Mouse (Mus musculus) lung, postnatal 25 days (tissue): ENCODE results near the gene 2610042L04Rik.
"Not testable (repeated sequence)": the region's sequence is repeated elsewhere in the genome, so short reads cannot be mapped to it uniquely, and the experiment has no call there.

Experiments
- DNase-seq: peaks from one replicate; pipeline ENCODE4 v3.0.0; 2022; ENCODE audit warnings: low spot score

Gene 2610042L04Rik

GRCm38 (mm10) chr14:4334476-4335080, at the start of gene 2610042L04Rik:
TSS of gene 2610042L04Rik (plus strand) at chr14:4334763.
- not testable (repeated sequence) for DNase-seq

DNA sequence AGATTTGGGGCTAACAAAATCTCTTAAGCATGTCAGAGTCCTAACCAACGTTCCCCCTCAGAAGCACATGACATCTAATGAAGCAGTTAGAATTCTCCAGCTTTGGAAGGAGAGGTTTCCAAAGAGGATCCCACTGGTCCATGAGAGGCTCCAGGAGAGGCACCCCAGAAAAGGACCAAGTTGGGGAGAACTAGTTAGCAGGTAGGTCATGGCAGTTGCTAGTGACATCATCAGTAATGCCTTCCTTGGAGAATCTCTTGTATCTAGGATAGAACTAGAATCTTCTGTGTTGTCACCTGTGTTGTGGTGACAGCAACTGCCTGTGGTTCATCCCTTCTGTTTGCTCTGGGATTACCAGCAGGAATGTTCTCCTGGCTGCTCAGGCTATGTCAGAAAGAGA, 17.6 kb upstream of the 2610042L04Rik start, which contains the start of gene Gm3149:
Gene Gm3149 (plus strand): TSS at position 301 of the 400 bp plus-strand sequence.
- not testable (repeated sequence) for DNase-seq

- DNase-seq = not testable (repeated sequence)
Observed at GRCm38 (mm10) chr14:4335506-4335905, 943 bp downstream of the 2610042L04Rik start.

- not testable (repeated sequence) for DNase-seq
Observed at GRCm38 (mm10) chr14:4368991-4369390, 34.4 kb downstream of the 2610042L04Rik start.

- not testable (repeated sequence) for DNase-seq
Observed at GRCm38 (mm10) chr14:4369691-4370090, 35.1 kb downstream of the 2610042L04Rik start.

DNA sequence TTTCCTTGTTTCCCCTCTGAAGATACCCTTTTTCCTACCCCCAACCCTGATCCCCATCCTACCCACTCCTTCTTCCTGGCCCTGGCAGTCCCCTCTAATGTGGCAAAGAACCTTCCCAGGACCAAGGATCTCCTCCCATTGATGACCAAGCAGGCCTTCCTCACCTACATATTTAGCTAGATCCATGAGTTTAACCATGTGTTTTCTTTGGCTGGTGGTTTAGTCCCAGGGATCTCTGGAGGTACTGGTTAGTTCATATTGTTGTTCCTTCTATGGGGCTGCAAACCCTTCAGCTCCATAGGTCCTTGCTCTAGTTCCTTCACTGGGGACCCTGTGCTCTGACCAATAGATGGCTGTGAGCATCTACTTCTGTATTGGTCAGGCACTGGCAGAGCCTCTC, 43.3 kb downstream of the 2610042L04Rik start:
- DNase-seq = not testable (repeated sequence)

DNA sequence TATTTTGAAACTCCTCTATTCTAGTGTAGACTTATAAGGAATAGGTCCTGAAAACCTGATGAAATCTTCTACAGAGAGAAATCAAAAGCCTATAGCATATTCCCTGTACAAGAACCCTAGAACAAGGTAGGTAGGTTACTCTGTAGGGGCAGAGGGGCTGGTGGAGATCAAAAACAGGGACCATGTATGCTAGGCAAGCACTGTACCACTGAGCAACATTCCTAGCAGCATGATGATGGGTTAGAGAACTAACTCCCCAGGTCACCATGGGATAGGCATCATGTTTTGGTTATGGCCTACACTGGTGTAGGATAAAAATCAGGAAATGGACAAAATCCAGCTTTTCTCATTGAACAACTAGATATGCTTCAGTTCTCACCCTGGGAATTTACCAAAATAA, 51.0 kb downstream of the 2610042L04Rik start:
- DNase-seq = not testable (repeated sequence)

DNA sequence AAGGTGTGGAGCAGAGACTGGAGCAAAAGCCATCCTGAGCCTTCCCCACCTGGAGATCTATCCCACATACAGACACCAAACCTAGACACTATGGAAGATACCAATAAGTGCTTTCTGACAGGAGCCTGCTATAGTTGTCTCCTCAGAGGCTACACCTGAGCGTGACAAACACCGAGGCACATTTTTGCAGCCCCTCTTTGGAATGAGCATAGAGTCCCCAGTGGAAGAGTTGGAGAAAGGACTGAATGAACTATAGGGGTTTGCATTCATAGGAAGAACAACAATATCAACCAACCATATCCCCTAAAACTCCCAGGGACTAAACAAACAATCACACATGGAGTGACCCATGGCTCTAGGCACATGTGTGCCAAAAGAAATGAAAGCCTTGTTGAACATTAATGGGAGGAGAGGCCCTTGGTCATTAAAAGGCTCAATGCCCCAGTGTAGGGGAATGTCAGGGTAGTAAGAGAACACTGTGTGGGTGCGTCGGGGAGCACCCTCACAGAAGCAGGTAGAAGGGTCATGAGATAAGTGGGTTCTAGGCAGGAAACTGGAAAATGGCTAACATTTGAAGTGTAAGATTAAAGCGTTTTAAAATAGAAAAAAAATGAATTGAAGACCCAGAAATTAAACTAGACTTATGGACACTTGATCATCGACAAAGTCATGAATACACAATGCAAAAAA, 58.4 kb downstream of the 2610042L04Rik start:
- DNase-seq = not testable (repeated sequence)

DNA sequence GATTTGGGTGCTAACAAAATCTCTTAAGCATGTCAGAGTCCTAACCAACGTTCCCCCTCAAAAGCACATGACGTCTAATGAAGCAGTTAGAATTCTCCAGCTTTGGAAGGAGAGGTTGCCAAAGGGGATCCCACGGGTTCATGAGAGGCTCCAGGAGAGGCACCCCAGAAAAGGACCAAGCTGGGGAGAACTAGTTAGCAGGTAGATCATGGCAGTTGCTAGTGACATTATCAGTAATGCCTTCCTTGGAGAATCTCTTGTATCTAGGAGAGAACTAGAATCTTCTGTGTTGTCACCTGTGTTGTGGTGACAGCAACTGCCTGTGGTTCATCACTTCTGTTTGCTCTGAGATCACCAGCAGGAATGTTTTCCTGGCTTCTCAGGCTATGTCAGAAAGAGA, 62.7 kb downstream of the 2610042L04Rik start, which contains the start of gene Gm3159:
Gene Gm3159 (plus strand): TSS at position 301 of the 400 bp plus-strand sequence.
- not testable (repeated sequence) for DNase-seq

DNA sequence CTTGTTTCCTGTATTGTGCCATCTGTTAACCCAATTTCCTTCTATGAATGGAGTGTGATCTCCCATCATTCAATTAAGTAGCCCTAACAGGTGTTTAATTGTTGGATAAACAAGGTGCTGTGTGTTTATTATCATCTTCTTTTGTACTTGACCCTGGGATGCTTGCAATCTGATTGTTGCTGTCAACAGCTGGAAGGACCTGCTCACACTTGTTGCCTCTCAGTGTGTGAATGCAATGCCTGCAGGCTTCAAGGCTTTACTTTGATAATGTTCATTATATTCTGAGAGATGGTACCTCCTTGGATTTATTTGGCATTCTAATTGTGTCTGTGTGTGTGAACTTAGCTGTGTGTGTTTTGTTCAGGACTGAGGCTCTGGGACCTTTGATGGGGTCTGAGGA, 64.1 kb downstream of the 2610042L04Rik start:
- not testable (repeated sequence) for DNase-seq

GRCm38 (mm10) chr14:4400115-4400789, 65.7 kb downstream of the 2610042L04Rik start:
- not testable (repeated sequence) for DNase-seq

DNA sequence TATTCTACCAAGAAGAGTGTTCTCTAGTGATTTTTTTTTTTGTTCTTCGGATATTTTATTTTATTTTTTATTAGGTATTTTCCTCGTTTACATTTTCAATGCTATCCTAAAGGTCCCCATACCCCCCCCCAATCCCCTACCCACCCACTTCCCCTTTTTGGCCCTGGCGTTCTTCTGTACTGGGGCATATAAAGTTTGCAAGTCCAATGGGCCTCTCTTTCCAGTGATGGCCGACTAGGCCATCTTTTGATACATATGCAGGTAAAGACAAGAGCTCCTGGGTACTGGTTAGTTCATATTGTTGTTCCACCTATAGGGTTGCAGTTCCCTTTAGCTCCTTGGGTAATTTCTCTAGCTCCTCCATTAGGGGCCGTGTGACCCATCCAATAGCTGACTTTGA, 66.7 kb downstream of the 2610042L04Rik start:
- not testable (repeated sequence) for DNase-seq

- not testable (repeated sequence) for DNase-seq
Observed at GRCm38 (mm10) chr14:4403840-4404239, 69.3 kb downstream of the 2610042L04Rik start.
